Mouse (Mus musculus): ENCODE data around the gene Casq1. TPM values are rescaled to one million over a fixed set of nuclear protein-coding genes. Genes with fewer than 3 reads are reported as not detected.

The Casq1 gene
- polyA plus RNA-seq, 1 experiment from 2014 or later: 1.1 TPM

- H3K4me2 ChIP-seq (ENCODE audit: low read depth, low read length, severe bottlenecking): no peak overlapping the region
- no peak overlapping the region for H3K9ac ChIP-seq (ENCODE audit: low read length)
- H3K4me1 ChIP-seq (replicated peaks; ENCODE audit: control insufficient read depth, insufficient read depth, low read length): no peaks in the 10 kb centered on the region
- H3K27me3 ChIP-seq (ENCODE audit: control insufficient read depth, insufficient read depth, low read length): no peaks in the 10 kb centered on the region
- no peaks in the 10 kb centered on the region for H3K9me3 ChIP-seq (ENCODE audit: control insufficient read depth, low read length)
- no peaks in the 10 kb centered on the region; the same call in 1 of the 2 replicates for H3K36me3 ChIP-seq (ENCODE audit: control insufficient read depth, insufficient read depth, low read length)
- DNase-seq (ENCODE audit: low spot score): no peak
- ATAC-seq (replicated peaks; ENCODE audit: low FRiP score): no peak
- WGBS: 86% methylated on average over 4 of the region's 4 CpGs
- H3K4me3 ChIP-seq (ENCODE audit: low read depth, low read length): no peak overlapping the region
- no peak overlapping the region for H3K27ac ChIP-seq (ENCODE audit: low read depth, low read length)
Observed at GRCm38 (mm10) chr1:172159970-172160369, 59.7 kb downstream of the Casq1 start.

Other genes with a start within 250 kb of the Casq1 start
- 47.0 and 49.3 TPM in 2 replicates for gene Vangl2, start 191.4 kb downstream of the Casq1 start, polyA plus RNA-seq (2014; fragmentation: Nextera tagmentation; extraction: Ambion mirVana)
- gene Nhlh1, start 162.3 kb downstream of the Casq1 start, polyA plus RNA-seq (2014; fragmentation: Nextera tagmentation; extraction: Ambion mirVana): 6.0 and 7.6 TPM in 2 replicates
- 182 and 187 TPM in 2 replicates for gene Copa, start 137.3 kb downstream of the Casq1 start, polyA plus RNA-seq (2014; fragmentation: Nextera tagmentation; extraction: Ambion mirVana)
- 107 and 117 TPM in 2 replicates for gene Ncstn, start 137.1 kb downstream of the Casq1 start, polyA plus RNA-seq (2014; fragmentation: Nextera tagmentation; extraction: Ambion mirVana)
- 146 and 150 TPM in 2 replicates for gene Pex19, start 93.1 kb downstream of the Casq1 start, polyA plus RNA-seq (2014; fragmentation: Nextera tagmentation; extraction: Ambion mirVana)
- 116 and 118 TPM in 2 replicates for gene Dcaf8, start 71.8 kb downstream of the Casq1 start, polyA plus RNA-seq (2014; fragmentation: Nextera tagmentation; extraction: Ambion mirVana)
- gene Pea15a, start 13.1 kb downstream of the Casq1 start, polyA plus RNA-seq (2014; fragmentation: Nextera tagmentation; extraction: Ambion mirVana): 371 and 409 TPM in 2 replicates
- gene Atp1a4, start 38.5 kb upstream of the Casq1 start, polyA plus RNA-seq (2014; fragmentation: Nextera tagmentation; extraction: Ambion mirVana): 0.08 TPM in 1 of 2 replicates, not detected in the other
- gene Igsf8, start 41.8 kb upstream of the Casq1 start, polyA plus RNA-seq (2014; fragmentation: Nextera tagmentation; extraction: Ambion mirVana): 104 and 122 TPM in 2 replicates
- 1.5 and 2.1 TPM in 2 replicates for gene Atp1a2, start 78.2 kb upstream of the Casq1 start, polyA plus RNA-seq (2014; fragmentation: Nextera tagmentation; extraction: Ambion mirVana)
- gene Kcnj9, start 109.5 kb upstream of the Casq1 start, polyA plus RNA-seq (2014; fragmentation: Nextera tagmentation; extraction: Ambion mirVana): 0.68 and 0.89 TPM in 2 replicates
- 0.69 and 0.73 TPM in 2 replicates for gene Kcnj10, start 121.3 kb upstream of the Casq1 start, polyA plus RNA-seq (2014; fragmentation: Nextera tagmentation; extraction: Ambion mirVana)
- gene Pigm, start 156.7 kb upstream of the Casq1 start, polyA plus RNA-seq (2014; fragmentation: Nextera tagmentation; extraction: Ambion mirVana): 13.7 and 14.8 TPM in 2 replicates

Measured in forebrain, embryonic 11.5 days (tissue).